ENCODE assay signal across 8 mouse cellular contexts in genomic region chr7:28867508-28868340, GRCm38 (mm10). TPM values are rescaled to one million over a fixed set of nuclear protein-coding genes. Genes with fewer than 3 reads are reported as not detected.
DNase-seq lines count a peak whose midpoint lies in the region; ATAC-seq and TF ChIP-seq lines count a peak whose summit lies in the region.
"Not testable (repeated sequence)": the region's sequence is repeated elsewhere in the genome, so short reads cannot be mapped to it uniquely, and the experiment has no call there.

No protein-coding gene starts in this region.

- peak; percentile 86 for TF ChIP-seq CTCF in intestine, postnatal 0 days (IDR thresholded peaks at IDR 0.05; ENCODE audit: low read depth)

- WGBS in intestine, postnatal 0 days: 21% methylated on average over 23 of the region's 23 CpGs
- 30% methylated on average over 23 of the region's 23 CpGs for WGBS in limb, embryonic 11.5 days
- WGBS in midbrain, embryonic 10.5 days: 30% methylated on average over 23 of the region's 23 CpGs

- H3K27me3 ChIP-seq in intestine, postnatal 0 days (replicated peaks; ENCODE audit: control insufficient read depth, insufficient read depth, low read length); limb, embryonic 11.5 days (ENCODE audit: control insufficient read depth, insufficient read depth, low read length); midbrain, embryonic 10.5 days (ENCODE audit: low read depth, poor library complexity, severe bottlenecking): not testable (repeated sequence)

- 0 out of 2 replicates have a peak overlapping the region, but pooled peaks have one; percentile 5 for H3K27ac ChIP-seq in intestine, postnatal 0 days (ENCODE audit: low read depth, low read length)
- not testable (repeated sequence) for H3K27ac ChIP-seq in limb, embryonic 11.5 days (replicated peaks; ENCODE audit: low read depth, low read length); midbrain, embryonic 10.5 days (replicated peaks)

- H3K36me3 ChIP-seq in intestine, postnatal 0 days (ENCODE audit: control insufficient read depth, insufficient read depth); limb, embryonic 11.5 days (ENCODE audit: control insufficient read depth, insufficient read depth, low read length); midbrain, embryonic 10.5 days: not testable (repeated sequence)

- not testable (repeated sequence) for H3K9me3 ChIP-seq in intestine, postnatal 0 days (ENCODE audit: control insufficient read depth); limb, embryonic 11.5 days (ENCODE audit: control insufficient read depth, low read length); midbrain, embryonic 10.5 days (replicated peaks)

- H3K4me1 ChIP-seq in intestine, postnatal 0 days (replicated peaks; ENCODE audit: control insufficient read depth, insufficient read depth, low read length); limb, embryonic 11.5 days (ENCODE audit: control insufficient read depth, insufficient read depth, low read length): not testable (repeated sequence)
- peaks cover 21% of the 10 kb centered on the region for H3K4me1 ChIP-seq in midbrain, embryonic 10.5 days

- peak overlapping the region; percentile 26 for H3K4me3 ChIP-seq in intestine, postnatal 0 days (ENCODE audit: low read depth, low read length)
- not testable (repeated sequence) for H3K4me3 ChIP-seq in limb, embryonic 11.5 days (ENCODE audit: low read depth, low read length); midbrain, embryonic 10.5 days

- H3K9ac ChIP-seq in intestine, postnatal 0 days (ENCODE audit: low read depth, low read length); limb, embryonic 11.5 days (ENCODE audit: low read length): not testable (repeated sequence)

- H3K4me2 ChIP-seq in intestine, postnatal 0 days (replicated peaks; ENCODE audit: low read depth): peak overlapping the region; percentile 66
- not testable (repeated sequence) for H3K4me2 ChIP-seq in limb, embryonic 11.5 days (ENCODE audit: low read depth, severe bottlenecking)

- DNase-seq in 3T3-L1 (ENCODE audit: low read depth, low spot score): peak; percentile 73
- peak; percentile 89 for DNase-seq in adrenal gland, postnatal 14 days
- DNase-seq in embryo, embryonic 11.5 days (ENCODE audit: low read depth, low spot score): peak; percentile 49
- DNase-seq in heart, adult 18-20 months: peak; percentile 79 to 91
- DNase-seq in limb, embryonic 11.5 days (ENCODE audit: low spot score): peak; percentile 81
- DNase-seq in midbrain, embryonic 10.5 days (ENCODE audit: low spot score): peak; percentile 73
- peak; percentile 43 to 75 for DNase-seq in spleen, adult 18-20 months

- ATAC-seq in intestine, postnatal 0 days: peak; percentile 68
- ATAC-seq in limb, embryonic 11.5 days (ENCODE audit: insufficient number of reproducible peaks, low FRiP score, low TSS enrichment, low read depth): not testable (repeated sequence)

RNA-seq across cellular contexts. Expression of gene Lgals7, which starts 4.1 kb away (rescaled TPM):
- total RNA-seq in adrenal gland, postnatal 14 days (2021): 1.1 TPM in 1 of 2 replicates, not detected in the other
- 1 to 10 TPM in 1 of 2 experiments, under 1 TPM in 1; 0.93 to 1.8 TPM for total RNA-seq in heart, adult 18-20 months (2021)
- polyA plus RNA-seq in intestine, postnatal 0 days (2015; fragmentation: Nextera tagmentation; extraction: Ambion mirVana): 1.0 and 2.0 TPM in 2 replicates
- polyA plus RNA-seq in limb, embryonic 11.5 days (2014; fragmentation: Nextera tagmentation; extraction: Ambion mirVana): 1.3 and 2.6 TPM in 2 replicates
- polyA plus RNA-seq in midbrain, embryonic 10.5 days (2016; fragmentation: Nextera tagmentation; extraction: Ambion mirVana): 0.62 and 0.85 TPM in 2 replicates

RNA-seq across cellular contexts. Expression of gene Capn12, which starts 13.5 kb away (rescaled TPM):
- 0.19 and 0.60 TPM in 2 replicates for total RNA-seq in adrenal gland, postnatal 14 days (2021)
- under 1 TPM; 0.31 to 0.35 TPM for total RNA-seq in heart, adult 18-20 months (2021)
- polyA plus RNA-seq in intestine, postnatal 0 days (2015; fragmentation: Nextera tagmentation; extraction: Ambion mirVana): 0.25 and 0.37 TPM in 2 replicates
- 0.59 and 0.62 TPM in 2 replicates for polyA plus RNA-seq in limb, embryonic 11.5 days (2014; fragmentation: Nextera tagmentation; extraction: Ambion mirVana)
- 0.15 and 0.31 TPM in 2 replicates for polyA plus RNA-seq in midbrain, embryonic 10.5 days (2016; fragmentation: Nextera tagmentation; extraction: Ambion mirVana)

RNA-seq across cellular contexts. Expression of gene Lgals4, which starts 34.1 kb away (rescaled TPM):
- total RNA-seq in adrenal gland, postnatal 14 days (2021): 18.7 and 32.4 TPM in 2 replicates
- 10 to 100 TPM in 1 of 2 experiments, 1 to 10 TPM in 1; 9.6 to 18.7 TPM for total RNA-seq in heart, adult 18-20 months (2021)
- polyA plus RNA-seq in intestine, postnatal 0 days (2015; fragmentation: Nextera tagmentation; extraction: Ambion mirVana): 2,376 and 2,464 TPM in 2 replicates
- polyA plus RNA-seq in limb, embryonic 11.5 days (2014; fragmentation: Nextera tagmentation; extraction: Ambion mirVana): 1.9 and 2.2 TPM in 2 replicates
- polyA plus RNA-seq in midbrain, embryonic 10.5 days (2016; fragmentation: Nextera tagmentation; extraction: Ambion mirVana): 3.1 and 3.7 TPM in 2 replicates

RNA-seq across cellular contexts. Expression of gene Ech1, which starts 42.7 kb away (rescaled TPM):
- 1,138 and 1,196 TPM in 2 replicates for total RNA-seq in adrenal gland, postnatal 14 days (2021)
- total RNA-seq in heart, adult 18-20 months (2021): 1,000 to 10,000 TPM; 1,960 to 1,989 TPM
- 402 and 426 TPM in 2 replicates for polyA plus RNA-seq in intestine, postnatal 0 days (2015; fragmentation: Nextera tagmentation; extraction: Ambion mirVana)
- polyA plus RNA-seq in limb, embryonic 11.5 days (2014; fragmentation: Nextera tagmentation; extraction: Ambion mirVana): 93.2 and 94.7 TPM in 2 replicates
- 85.1 and 94.5 TPM in 2 replicates for polyA plus RNA-seq in midbrain, embryonic 10.5 days (2016; fragmentation: Nextera tagmentation; extraction: Ambion mirVana)

RNA-seq across cellular contexts. Expression of gene Hnrnpl, which starts 59.4 kb away (rescaled TPM):
- total RNA-seq in adrenal gland, postnatal 14 days (2021): 423 and 480 TPM in 2 replicates
- 100 to 1,000 TPM; 196 to 224 TPM for total RNA-seq in heart, adult 18-20 months (2021)
- 144 and 152 TPM in 2 replicates for polyA plus RNA-seq in intestine, postnatal 0 days (2015; fragmentation: Nextera tagmentation; extraction: Ambion mirVana)
- polyA plus RNA-seq in limb, embryonic 11.5 days (2014; fragmentation: Nextera tagmentation; extraction: Ambion mirVana): 362 and 390 TPM in 2 replicates
- polyA plus RNA-seq in midbrain, embryonic 10.5 days (2016; fragmentation: Nextera tagmentation; extraction: Ambion mirVana): 279 and 293 TPM in 2 replicates

Comparison
In these comparisons a context has a peak if more than half of its experiments do, and no peak if none do; other contexts are left out.
1. RNA of gene Lgals4, which starts 34.1 kb away (polyA plus RNA-seq): 2,376 to 2,464 TPM in intestine, postnatal 0 days; 3.1 to 3.7 TPM in midbrain, embryonic 10.5 days and 1.9 to 2.2 TPM in limb, embryonic 11.5 days; every median in the first group is over 100 times any median in the second.
2. Peak in every context shown above with its lines, with median percentiles within 50 percentile points of each other: DNase-seq.